Mouse (Mus musculus): ENCODE results near the gene Traip.

Gene Traip

DNA sequence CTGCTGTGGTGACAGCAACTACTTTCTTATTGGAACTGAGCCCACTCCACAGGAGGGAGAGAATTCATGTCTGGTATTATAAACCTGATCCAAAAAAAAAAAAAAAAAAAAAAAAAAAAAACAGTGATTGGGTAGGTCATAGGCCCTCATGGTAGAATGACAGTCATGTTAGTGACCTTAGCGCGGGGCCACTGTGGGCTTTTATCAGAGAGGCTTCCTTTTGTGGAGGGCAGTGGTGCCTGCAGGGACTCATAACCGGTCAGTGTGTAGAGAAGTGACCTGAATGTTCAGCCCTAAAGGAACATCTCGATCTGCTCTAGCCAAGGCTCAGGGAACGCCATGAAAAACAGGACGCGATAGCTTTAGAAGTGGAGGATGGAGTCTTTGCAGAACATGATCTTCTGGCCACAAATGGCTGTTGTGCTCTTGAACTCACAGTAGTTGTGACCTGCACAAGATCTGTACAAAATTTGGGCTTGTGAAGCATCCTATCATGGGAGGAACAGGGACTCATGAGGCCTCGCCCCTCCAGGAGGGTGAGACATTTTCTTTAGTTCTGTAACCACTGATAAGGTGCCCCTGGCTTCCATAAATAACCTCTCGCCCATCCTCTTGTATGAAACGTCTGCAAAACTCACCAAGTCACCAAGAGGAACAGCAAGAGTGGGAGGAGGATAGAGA is 24.7 kb downstream of the Traip start:
- DNase-seq = no peak

DNA sequence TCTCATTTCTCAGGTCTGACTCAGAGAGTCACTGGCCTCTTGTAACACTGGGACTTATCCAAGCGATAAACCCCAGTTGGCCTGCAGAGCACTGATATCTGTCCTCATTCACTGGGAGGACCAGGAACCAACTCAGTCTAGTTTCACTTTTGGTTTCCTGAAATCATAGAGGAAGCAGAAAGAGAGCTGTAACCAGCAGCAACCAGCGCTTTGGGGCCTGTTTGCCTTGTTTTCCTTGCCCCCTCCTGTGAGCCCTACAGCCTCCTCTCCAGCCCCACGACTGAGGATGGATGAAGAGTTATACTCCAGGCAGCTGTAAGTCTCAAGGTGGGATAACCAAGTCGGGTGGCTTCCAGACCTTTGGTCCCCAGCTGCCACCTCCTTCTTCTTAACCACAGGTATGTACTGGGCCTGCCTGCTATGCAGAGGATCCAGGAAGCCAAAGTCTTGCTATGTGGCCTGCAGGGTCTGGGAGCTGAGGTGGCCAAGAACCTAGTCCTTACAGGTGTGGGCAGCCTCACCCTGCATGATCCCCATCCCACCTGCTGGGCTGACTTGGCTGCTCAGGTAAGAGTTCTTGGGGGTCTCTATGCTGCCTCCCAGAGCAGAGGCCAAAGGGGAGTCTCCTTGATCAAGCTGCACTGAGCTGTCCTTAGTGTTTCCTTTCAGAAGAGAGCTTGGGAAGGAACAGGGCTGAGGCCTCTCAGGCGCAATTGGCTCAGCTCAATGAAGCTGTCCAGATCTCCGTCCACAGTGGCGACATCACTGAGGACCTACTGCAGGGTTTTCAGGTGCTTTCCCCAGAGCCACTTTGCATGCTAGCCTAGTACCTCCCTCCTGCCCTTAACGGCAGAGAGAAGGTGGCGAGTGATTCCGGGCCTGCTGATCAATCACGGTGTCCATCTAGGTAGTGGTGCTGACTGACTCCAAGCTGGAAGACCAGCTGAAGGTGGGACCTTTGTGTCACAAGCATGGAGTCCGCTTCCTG is 25.8 kb downstream of the Traip start, which contains the start of gene Uba7:
Gene Uba7, plus strand, starts transcription at position 107 of the 988 bp plus-strand sequence.
- no peak for DNase-seq

DNA sequence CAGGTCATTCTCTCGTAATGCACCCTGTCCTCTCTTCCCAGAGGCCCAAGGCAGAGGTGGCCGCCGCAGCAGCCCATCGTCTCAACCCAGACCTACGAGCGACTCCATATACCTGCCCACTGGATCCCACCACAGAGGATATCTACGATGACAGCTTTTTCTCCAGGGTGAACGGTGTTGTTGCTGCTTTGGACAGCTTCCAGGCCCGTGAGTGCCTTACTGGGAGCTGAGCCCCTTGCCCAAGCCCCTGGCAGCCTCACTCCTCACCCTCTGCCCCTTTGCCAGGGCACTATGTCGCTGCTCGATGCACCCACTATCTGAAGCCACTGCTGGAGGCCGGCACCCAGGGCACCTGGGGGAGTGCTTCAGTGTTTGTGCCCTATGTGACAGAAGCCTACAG is 28.9 kb downstream of the Traip start:
- no peak for DNase-seq

GRCm38 (mm10) chr9:107981684-107982605 is 32.0 kb downstream of the Traip start:
- DNase-seq = no peak

- peak; percentile 52 to 66 for DNase-seq
Observed at GRCm38 (mm10) chr9:107982681-107983346, 32.9 kb downstream of the Traip start, which contains the start of gene Gm20661. Gene Gm20661 (plus strand): TSS chr9:107983058.

DNA sequence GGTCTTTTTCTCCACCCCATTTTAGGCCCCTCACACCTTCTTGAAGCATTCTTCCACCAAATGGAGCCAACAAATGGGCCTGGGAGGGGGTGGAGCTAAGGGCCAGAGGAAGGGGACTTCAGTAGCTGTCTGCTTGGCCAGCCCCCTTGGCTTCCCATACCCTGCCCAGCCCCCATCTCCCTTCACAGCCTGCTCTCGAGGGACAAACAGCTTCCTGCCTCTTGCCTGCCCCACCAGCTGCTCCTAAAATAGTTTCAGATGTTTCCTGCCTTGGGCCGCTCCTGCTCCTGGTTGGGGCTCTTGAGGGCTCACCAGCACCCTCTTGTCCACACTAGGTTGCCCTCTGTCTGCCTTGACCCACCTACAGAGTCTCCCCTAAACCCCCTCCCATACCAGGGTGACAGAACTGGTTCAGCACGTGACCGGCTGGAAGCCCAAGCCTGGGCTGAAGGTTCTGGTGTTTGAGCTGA is 33.5 kb downstream of the Traip start:
- peak; percentile 42 to 58 for DNase-seq

DNA sequence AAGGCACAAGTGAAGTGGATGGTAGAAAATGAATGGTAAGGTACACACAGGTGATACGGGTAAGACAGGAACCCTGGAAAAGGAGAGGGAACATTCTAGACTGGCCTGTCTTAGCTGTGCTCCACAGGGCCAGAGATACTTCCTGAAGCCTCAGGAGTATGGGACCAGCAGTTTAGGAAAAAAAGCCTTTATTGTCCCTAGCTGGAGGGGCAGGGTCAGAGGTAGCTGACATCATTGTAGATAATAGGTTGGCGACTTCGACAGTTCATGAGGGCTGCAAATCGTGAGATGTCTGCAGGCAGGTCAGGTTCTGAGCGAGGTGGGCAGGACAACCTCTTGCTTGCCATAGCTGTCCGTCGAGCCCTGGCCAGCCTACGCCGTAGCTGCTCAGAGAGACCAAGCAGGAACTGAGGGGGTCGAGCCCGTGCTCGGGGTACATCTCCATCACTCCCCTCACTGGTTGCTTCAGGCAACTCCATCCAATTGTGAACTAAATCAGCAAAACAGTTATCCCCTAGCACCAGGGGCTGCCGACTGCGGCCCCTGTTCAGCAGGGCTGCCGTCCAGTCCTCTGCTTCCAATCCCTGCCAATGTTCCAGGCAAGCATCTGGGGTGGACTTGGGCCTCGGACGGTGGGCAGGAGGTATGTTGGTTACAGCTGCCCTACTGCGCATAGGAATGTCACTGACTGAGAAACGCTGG is 34.3 kb downstream of the Traip start:
- no peak for DNase-seq

GRCm38 (mm10) chr9:107984754-107985055 is 34.8 kb downstream of the Traip start:
- DNase-seq = no peak

GRCm38 (mm10) chr9:107985131-107986119 is 35.5 kb downstream of the Traip start, which contains the start of gene Inka1:
Gene Inka1 (minus strand): TSS chr9:107985879.
- peak; percentile 85 to 86 for DNase-seq

- DNase-seq = peak; percentile 56 to 64
Observed at GRCm38 (mm10) chr9:107986376-107986775, 36.4 kb downstream of the Traip start.

- DNase-seq = no peak
Observed at GRCm38 (mm10) chr9:107987950-107988349, 38.0 kb downstream of the Traip start.

DNA sequence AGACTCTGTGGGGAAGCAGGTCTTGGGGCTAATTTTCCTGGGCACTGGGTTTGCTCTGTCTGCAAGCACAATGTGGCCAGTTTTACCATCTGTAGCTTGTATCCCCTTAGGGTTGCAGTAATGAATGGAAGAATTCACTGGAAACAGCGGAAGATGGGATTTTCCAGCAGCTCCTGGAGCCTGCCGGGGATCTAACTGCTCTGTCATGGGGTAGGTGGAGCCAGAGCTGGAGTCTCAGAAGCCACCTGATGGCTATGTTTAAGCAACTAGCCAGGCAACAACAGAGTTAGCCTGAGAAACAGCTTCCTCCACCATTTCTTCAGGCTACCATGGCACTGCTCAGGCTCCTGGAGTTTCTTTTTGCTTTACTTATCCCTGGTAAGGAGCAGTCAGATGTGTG is 42.3 kb downstream of the Traip start, which contains the start of gene Cdhr4:
Gene Cdhr4, plus strand, starts transcription at position 301 of the 400 bp plus-strand sequence.
- no peak for DNase-seq

DNA sequence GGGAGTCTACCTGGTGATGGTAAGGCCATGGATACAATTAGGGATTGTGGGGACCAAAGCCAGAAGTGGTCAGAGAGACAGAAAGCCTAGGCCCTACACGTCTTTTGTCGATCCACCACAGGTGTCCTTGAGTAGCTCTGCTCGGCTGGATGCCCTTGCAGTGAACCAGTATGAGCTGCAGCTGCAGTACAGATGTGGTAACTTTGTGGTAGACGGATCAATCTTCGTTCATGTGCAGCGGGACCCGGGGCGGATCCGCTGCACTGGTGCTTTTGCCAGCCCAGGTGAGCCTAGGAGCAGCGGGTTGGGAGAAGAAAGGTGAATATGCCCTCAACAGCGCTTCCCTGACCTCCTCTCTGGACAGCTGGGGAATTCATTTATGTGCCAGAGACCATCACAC is 43.1 kb downstream of the Traip start:
- DNase-seq = no peak

DNA sequence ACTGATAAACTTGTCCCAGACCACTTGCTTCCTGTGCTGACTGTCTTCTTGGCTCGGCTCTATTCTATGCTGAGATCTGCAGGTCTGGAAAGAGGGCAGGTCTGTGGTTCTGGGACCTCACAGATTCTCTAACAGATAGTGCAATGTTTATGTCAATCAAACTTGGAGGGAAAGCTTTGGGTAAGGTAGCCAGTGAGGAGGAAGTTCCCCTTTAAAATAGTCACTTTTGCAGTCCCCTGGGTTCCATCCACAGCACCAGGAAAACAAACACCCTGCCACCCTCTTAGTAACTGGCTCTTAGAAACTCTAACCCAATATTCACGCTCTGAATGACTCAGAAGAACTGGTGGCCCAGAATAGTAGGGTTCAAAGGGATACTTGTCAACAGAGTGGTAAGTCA is 44.5 kb downstream of the Traip start:
- no peak for DNase-seq

- DNase-seq = no peak
Observed at GRCm38 (mm10) chr9:107995513-107995912, 45.6 kb downstream of the Traip start.

GRCm38 (mm10) chr9:107996049-107996448 is 46.1 kb downstream of the Traip start, which contains the start of gene Gm20662:
Gene Gm20662 (plus strand): TSS chr9:107996349.
- no peak for DNase-seq

- peak; percentile 99 to 100 for DNase-seq
Observed at GRCm38 (mm10) chr9:108001922-108002770, 52.2 kb downstream of the Traip start, which contains the start of gene Ip6k1. Gene Ip6k1 (plus strand): TSS chr9:108002501.

GRCm38 (mm10) chr9:108002778-108003530 is 53.0 kb downstream of the Traip start:
- DNase-seq = no peak

All from thymus, adult 18-20 months (tissue).